Mouse (Mus musculus): ENCODE results near the gene Fam222b. TPM values are rescaled to one million over a fixed set of nuclear protein-coding genes. Genes with fewer than 3 reads are reported as not detected.
"Not testable (repeated sequence)": the region's sequence is repeated elsewhere in the genome, so short reads cannot be mapped to it uniquely, and the experiment has no call there.

The Fam222b gene
- 10 to 100 TPM; 10.4 to 11.6 TPM for total RNA-seq (2021)
- long read RNA-seq, experiment 1, transcript Fam222b-201 (3 exons, 3,258 nt), result major isoform, 10 of 14 reads
- long read RNA-seq, experiment 1, partial matches to known transcripts, result 0 of 14 reads
- long read RNA-seq, experiment 1, other reads (novel, unspliced or antisense), result 2 of 14 reads
- long read RNA-seq, experiment 2, transcript Fam222b-201 (3 exons, 3,258 nt), result major isoform, 11 of 24 reads
- long read RNA-seq, experiment 2, partial matches to known transcripts, result 0 of 24 reads
- long read RNA-seq, experiment 2, other reads (novel, unspliced or antisense), result 10 of 24 reads

GRCm38 (mm10) chr11:78094504-78095143 is at the start of gene Fam222b:
Gene Fam222b (plus strand): TSS chr11:78094660.
- peak; percentile 90 to 93 for DNase-seq (ENCODE audit: low spot score in 2 of 2)

DNA sequence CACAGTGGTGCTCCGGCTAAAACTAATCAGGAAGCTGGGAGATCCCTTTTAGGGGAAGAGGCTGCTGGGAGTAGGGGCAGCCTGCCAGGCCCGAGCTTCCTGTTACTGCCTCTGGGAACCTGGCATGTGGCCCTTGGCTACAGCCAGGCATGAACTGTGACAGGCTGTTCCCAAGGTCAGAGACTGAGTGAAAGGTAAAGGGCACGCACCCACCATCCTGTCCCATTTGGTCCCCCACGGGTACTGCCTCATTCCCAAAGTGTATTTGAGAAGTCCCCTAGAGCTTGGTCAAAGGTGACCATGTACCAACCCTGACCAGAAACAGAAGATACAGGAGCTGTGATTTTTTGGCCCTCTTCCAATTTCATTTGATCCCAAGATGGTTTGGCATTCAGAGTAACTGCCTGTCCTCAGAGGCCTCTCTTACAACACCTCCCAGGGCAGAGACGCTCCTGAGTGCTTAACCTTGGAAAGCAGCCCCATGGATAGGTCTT is 49.7 kb upstream of the Fam222b start:
- peak in 1 of 2 experiments; percentile 74 for DNase-seq (ENCODE audit: low spot score in 2 of 2)

DNA sequence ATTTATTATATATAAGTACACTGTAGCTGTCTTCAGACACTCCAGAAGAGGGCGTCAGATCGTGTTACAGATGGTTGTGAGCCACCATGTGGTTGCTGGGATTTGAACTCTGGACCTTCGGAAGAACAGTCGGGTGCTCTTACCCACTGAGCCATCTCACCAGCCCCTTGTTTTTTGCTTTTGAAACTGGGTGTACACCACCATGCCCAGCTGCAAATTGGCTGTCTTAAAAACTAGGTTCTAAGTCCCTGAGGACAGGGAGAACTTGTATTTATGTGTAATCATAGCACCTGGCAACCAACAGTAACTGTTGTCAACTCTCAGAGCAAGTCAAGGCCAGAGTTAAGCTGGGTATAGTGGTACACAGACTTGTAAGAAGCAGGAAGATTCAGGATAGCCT is 45.8 kb upstream of the Fam222b start:
- not testable (repeated sequence) for DNase-seq (ENCODE audit: low spot score in 2 of 2)

GRCm38 (mm10) chr11:78053078-78053477 is 41.4 kb upstream of the Fam222b start:
- no peak for DNase-seq (ENCODE audit: low spot score in 2 of 2)

DNA sequence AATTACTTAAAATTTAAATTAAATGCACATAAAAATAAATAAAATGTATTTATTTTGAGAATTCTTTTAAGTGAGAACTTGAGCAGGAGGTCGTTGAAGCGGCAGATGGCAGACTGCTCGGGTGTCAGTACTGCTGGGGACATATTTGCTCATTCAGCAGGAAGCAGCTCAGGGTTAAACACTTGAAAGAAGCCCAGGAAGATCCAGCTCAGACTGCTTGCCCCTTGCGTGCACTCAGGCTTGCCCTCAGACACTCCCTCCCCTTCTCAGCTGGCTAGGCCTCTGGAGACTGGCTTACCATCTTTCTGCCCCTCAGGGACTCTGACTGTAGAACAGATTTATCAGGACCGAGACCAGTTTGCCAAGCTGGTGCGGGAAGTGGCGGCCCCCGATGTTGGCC is 37.5 kb upstream of the Fam222b start:
- no peak for DNase-seq (ENCODE audit: low spot score in 2 of 2)

- DNase-seq (ENCODE audit: low spot score in 2 of 2), result peak in 1 of 2 experiments; percentile 79
Observed at GRCm38 (mm10) chr11:78059833-78060757, 34.4 kb upstream of the Fam222b start.

DNA sequence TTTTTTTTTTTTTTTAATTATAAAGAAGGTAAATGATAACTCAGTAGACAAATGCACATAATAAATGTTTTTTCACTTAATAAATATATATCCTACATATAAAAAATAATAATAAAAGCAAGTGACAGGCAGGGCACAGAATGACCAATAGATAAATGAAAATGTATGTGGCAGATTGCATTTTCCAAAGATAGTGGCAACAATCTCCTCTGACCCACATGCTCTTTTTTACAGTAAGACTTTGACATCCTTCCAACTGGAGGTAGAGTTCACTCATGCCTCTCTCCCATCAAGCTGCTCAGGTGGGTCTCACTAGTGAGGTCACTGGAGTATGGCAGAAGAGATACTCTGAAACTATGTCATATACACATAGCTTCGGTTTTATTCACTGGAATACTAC is 31.9 kb upstream of the Fam222b start:
- no peak for DNase-seq (ENCODE audit: low spot score in 2 of 2)

- DNase-seq (ENCODE audit: low spot score in 2 of 2), result no peak
Observed at GRCm38 (mm10) chr11:78065906-78066305, 28.6 kb upstream of the Fam222b start.

DNA sequence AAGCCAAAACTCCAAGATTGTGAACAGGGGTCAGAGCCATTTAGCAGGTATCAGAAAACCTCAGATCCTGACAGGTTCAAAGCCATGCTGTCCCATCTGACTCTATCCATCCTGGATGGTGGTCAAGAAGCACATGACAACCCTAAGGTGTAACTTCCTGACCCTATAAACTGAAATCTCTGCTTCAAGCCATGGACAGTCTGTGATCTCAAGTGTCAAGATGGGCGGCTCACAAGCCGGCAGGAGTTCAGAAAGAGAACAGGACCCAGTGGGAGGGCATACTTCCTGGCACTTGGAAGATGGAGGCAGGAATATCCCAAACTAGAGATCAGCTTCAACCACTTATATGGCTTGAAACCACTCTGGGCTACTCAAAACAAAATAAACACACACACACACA is 27.8 kb upstream of the Fam222b start:
- no peak for DNase-seq (ENCODE audit: low spot score in 2 of 2)

- no peak for DNase-seq (ENCODE audit: low spot score in 2 of 2)
Observed at GRCm38 (mm10) chr11:78067566-78067965, 26.9 kb upstream of the Fam222b start.

- DNase-seq (ENCODE audit: low spot score in 2 of 2), result no peak
Observed at GRCm38 (mm10) chr11:78069130-78069529, 25.3 kb upstream of the Fam222b start.

DNA sequence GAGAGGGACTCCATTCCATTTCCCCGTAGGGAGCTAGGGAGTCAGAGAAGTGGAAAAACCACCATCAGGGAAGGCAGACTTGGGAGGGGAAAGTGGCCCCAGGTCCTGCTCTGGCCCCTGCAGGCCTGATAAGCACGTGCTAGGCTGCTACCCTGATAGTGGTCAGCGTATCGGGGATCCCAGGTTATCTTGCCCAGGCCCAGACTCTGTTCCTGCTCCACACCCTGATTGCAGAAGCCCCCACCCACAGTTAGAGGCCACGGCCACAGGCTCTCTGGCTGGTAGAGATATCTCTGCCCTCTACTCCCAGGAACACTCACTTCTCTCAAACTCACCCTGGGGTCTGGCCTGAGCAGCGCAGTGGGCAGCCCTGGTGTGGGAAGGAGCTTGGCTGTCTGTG is 24.8 kb upstream of the Fam222b start:
- DNase-seq (ENCODE audit: low spot score in 2 of 2), result no peak

DNA sequence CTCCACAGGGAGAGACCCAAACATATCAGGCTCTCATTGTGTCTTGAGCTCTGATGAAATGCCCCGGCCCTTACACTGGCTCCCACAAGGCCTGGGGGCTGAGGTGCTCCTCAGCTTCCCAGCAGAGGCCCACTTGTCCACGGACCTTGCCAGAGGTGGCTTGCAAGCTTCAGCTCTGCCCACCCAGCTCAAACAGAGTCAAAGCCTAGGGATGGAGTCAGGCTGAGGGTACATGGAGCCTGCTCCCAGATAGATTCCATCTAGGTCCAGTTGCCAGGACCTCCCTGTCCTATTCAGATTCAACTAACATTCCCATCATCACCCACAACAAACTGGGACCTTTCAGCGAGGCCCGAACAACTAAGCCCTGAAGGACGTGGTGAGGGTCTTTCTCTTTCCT is 22.5 kb upstream of the Fam222b start:
- no peak for DNase-seq (ENCODE audit: low spot score in 2 of 2)

GRCm38 (mm10) chr11:78072425-78073130 is 21.9 kb upstream of the Fam222b start:
- no peak for DNase-seq (ENCODE audit: low spot score in 2 of 2)

DNA sequence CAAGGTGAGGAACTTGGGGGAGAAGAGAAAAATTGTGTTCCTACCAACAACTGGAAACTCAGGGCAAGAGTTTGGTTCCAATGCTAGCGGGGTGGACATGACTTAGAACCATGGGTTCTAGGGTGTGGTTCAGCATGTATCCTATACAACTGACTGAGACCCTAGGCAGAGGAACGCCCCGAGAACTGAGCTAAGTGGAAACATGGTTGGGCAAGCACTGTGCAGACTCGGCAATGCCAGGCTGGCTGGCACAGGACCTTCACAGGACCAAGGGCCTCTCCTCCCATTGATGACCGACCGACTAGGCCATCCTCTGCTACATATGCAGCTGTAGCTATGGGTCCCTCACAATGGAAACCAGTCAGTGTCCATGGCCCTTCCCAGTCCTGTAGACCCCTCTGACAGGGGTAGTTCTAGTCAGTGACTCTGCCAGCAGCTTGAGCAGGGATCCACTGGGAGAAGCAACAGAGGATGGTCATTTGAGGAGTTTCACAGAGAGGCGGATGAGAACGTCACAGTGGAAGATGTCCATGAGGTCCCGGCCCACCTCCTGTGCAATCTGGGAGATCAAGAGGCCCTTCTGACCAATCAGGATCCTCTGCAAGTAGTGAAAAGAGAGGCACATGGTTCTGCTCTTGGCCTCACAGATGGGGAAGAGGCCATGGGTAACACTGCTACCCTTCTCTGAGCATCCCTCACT is 20.7 kb upstream of the Fam222b start:
- no peak for DNase-seq (ENCODE audit: low spot score in 2 of 2)

GRCm38 (mm10) chr11:78074277-78074652 is 20.2 kb upstream of the Fam222b start:
- no peak for DNase-seq (ENCODE audit: low spot score in 2 of 2)

- DNase-seq (ENCODE audit: low spot score in 2 of 2), result no peak
Observed at GRCm38 (mm10) chr11:78074666-78075065, 19.8 kb upstream of the Fam222b start.

- DNase-seq (ENCODE audit: low spot score in 2 of 2), result peak; percentile 58 to 82
Observed at GRCm38 (mm10) chr11:78079961-78080921, 14.2 kb upstream of the Fam222b start, which contains the start of gene Eral1. Gene Eral1 (minus strand): TSS chr11:78080383.

DNA sequence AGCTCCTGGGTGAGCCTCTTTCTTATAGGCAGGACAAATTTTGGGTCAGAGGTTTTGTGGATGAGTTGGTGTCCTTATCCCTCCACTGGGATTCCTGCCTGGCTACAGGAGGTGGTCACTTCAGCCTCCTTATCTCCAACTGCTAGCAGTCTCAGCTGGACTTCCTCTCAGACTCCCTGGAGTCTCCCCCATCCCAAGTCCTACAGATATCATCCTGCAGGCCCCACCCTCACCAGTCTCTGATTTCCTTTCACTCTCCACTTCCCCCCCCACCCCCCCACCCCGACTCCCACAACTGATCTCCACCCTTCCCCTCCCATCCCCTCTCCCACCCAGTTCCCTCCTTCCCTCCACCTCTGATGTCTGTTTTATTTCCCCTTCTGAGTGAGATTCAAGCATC is 10.9 kb upstream of the Fam222b start:
- DNase-seq (ENCODE audit: low spot score in 2 of 2), result no peak
